Mouse (Mus musculus) liver, postnatal 0 days (tissue): ENCODE results near the gene Sema6b.

Experiments
- CTCF ChIP-seq: sonication (generic); IDR thresholded peaks from 2 replicates; pipeline ENCODE4 v1.5.1; 2016; ENCODE audit warnings: antibody characterized with exemption, low read depth
- EP300 ChIP-seq: IDR thresholded peaks from 2 replicates; pipeline ENCODE4 v1.6.1; 2016; ENCODE audit warnings: antibody characterized with exemption, low read depth, mild to moderate bottlenecking

- TF ChIP-seq CTCF: no peak
- TF ChIP-seq EP300: no peak
These were observed 16.3 kb downstream of the Sema6b start for GRCm38 (mm10) chr17:56123681-56124340.
